Mouse (Mus musculus) limb, embryonic 14.5 days (tissue): ENCODE measurements around the gene Gm10722. TPM values are rescaled to one million over a fixed set of nuclear protein-coding genes. Genes with fewer than 3 reads are reported as not detected.
"Not testable (repeated sequence)": the region's sequence is repeated elsewhere in the genome, so short reads cannot be mapped to it uniquely, and the experiment has no call there.

Source experiments
- ATAC-seq: fragments of 200-750 bp; cut with Nextera tagmentation; 2 replicates; pipeline ENCODE4 v1.8.0; 2017; ENCODE audit warnings: low read depth, moderate number of reproducible peaks, moderate TSS enrichment; ENCODE audit not compliant: low FRiP score
- DNase-seq: peaks from one replicate; pipeline ENCODE4 v3.0.0-alpha.2; 2015; ENCODE audit warnings: low spot score
- H3K27ac ChIP-seq: fragments of 300-500 bp; sonication (generic); replicated peaks from 2 replicates; pipeline ENCODE4 v1.5.1; 2014; ENCODE audit warnings: low read depth, mild to moderate bottlenecking, low read length, moderate library complexity, mixed read lengths
- H3K27me3 ChIP-seq: fragments of 300-500 bp; sonication (generic); 2 replicates; pipeline ENCODE4 v1.6.1; 2014; ENCODE audit warnings: low read length, mixed read lengths; ENCODE audit not compliant: control insufficient read depth, insufficient read depth
- H3K36me3 ChIP-seq: fragments of 300-500 bp; sonication (generic); 2 replicates; pipeline ENCODE4 v1.6.1; 2014; ENCODE audit warnings: mild to moderate bottlenecking, low read length, moderate library complexity, mixed read lengths; ENCODE audit not compliant: control insufficient read depth, insufficient read depth
- H3K4me1 ChIP-seq: fragments of 300-500 bp; sonication (generic); 2 replicates; pipeline ENCODE4 v1.6.1; 2014; ENCODE audit warnings: antibody characterized with exemption, low read length, mixed read lengths; ENCODE audit not compliant: control insufficient read depth, insufficient read depth
- H3K4me2 ChIP-seq: fragments of 300-500 bp; sonication (generic); replicated peaks from 2 replicates; pipeline ENCODE4 v1.6.1; 2014; ENCODE audit warnings: low read depth, mild to moderate bottlenecking, low read length, moderate library complexity; ENCODE audit not compliant: severe bottlenecking
- H3K4me3 ChIP-seq: fragments of 300-500 bp; sonication (generic); replicated peaks from 2 replicates; pipeline ENCODE4 v1.5.1; 2014; ENCODE audit warnings: low read length
- H3K9ac ChIP-seq: fragments of 300-500 bp; sonication (generic); 2 replicates; pipeline ENCODE4 v1.6.1; 2014; ENCODE audit warnings: mild to moderate bottlenecking, low read depth, low read length, moderate library complexity; ENCODE audit not compliant: severe bottlenecking
- H3K9me3 ChIP-seq: fragments of 300-500 bp; sonication (generic); 2 replicates; pipeline ENCODE4 v1.6.1; 2016; ENCODE audit warnings: low read length; ENCODE audit not compliant: control insufficient read depth
- WGBS: fragments of 180-500 bp; shearing (Covaris S2); extraction: QIAGEN DNeasy Blood & Tissue Kit; methylation state at CpG from one replicate; pipeline ENCODE4 v1.1.7; 2014; 5-methylcytosine and 5-hydroxymethylcytosine counted together
- polyA plus RNA-seq, 2 experiments: library from polyadenylated mRNA; depleted of rRNA in 1 of 2; stranded (reverse) in 1 of 2; unstranded in 1 of 2; fragments of >200 nt; fragmentation: Nextera tagmentation in 1 of 2; extraction: Ambion mirVana in 1 of 2; gene quantifications; 2 replicates each; pipeline versions ENCODE4 v1.2.1 to v1.2.3; 2012 to 2014

The Gm10722 gene
- not detected in 2 replicates for polyA plus RNA-seq (2012; rRNA removed)
- polyA plus RNA-seq (2014; fragmentation: Nextera tagmentation; extraction: Ambion mirVana) = not detected in 2 replicates

- H3K27me3 ChIP-seq, ATAC-seq, H3K27ac ChIP-seq, H3K36me3 ChIP-seq, H3K9ac ChIP-seq, H3K9me3 ChIP-seq, H3K4me3 ChIP-seq, H3K4me2 ChIP-seq, H3K4me1 ChIP-seq: not testable (repeated sequence)
- peak; percentile 28 for DNase-seq
- 66% methylated on average over 12 of the region's 12 CpGs for WGBS
These were observed at the start of gene Gm10722 for GRCm38 (mm10) chr9:3000445-3000972. Gm10722 (plus strand) TSS chr9:3000922.

GRCm38 (mm10) chr9:3001006-3001405 lies 284 bp downstream of the Gm10722 start:
- not testable (repeated sequence) for H3K27me3 ChIP-seq, H3K4me3 ChIP-seq, H3K36me3 ChIP-seq, H3K4me2 ChIP-seq, H3K4me1 ChIP-seq, H3K9me3 ChIP-seq, H3K9ac ChIP-seq, H3K27ac ChIP-seq, DNase-seq, ATAC-seq
- WGBS = 63% methylated on average over 8 of the region's 8 CpGs

GRCm38 (mm10) chr9:3001948-3002659 lies 1.4 kb downstream of the Gm10722 start:
- H3K4me1 ChIP-seq, H3K27ac ChIP-seq, H3K4me3 ChIP-seq, H3K27me3 ChIP-seq, H3K36me3 ChIP-seq, H3K9ac ChIP-seq, H3K9me3 ChIP-seq, H3K4me2 ChIP-seq: not testable (repeated sequence)
- WGBS = 58% methylated on average over 8 of the region's 11 CpGs
- peak; percentile 41 for DNase-seq
- ATAC-seq = peak; percentile 85

- not testable (repeated sequence) for H3K4me3 ChIP-seq, H3K4me1 ChIP-seq, H3K27ac ChIP-seq, H3K4me2 ChIP-seq, H3K9me3 ChIP-seq, H3K9ac ChIP-seq, ATAC-seq, H3K27me3 ChIP-seq, DNase-seq, H3K36me3 ChIP-seq
- 69% methylated on average over 6 of the region's 14 CpGs for WGBS
These were observed 2.2 kb downstream of the Gm10722 start, which contains the start of gene Gm11168 for GRCm38 (mm10) chr9:3002794-3003396. Gm11168 (plus strand) TSS chr9:3003346.

GRCm38 (mm10) chr9:3006179-3006578 lies 5.5 kb downstream of the Gm10722 start:
- not testable (repeated sequence) for H3K9ac ChIP-seq, H3K27me3 ChIP-seq, H3K4me1 ChIP-seq, H3K4me2 ChIP-seq, H3K27ac ChIP-seq, H3K4me3 ChIP-seq, ATAC-seq, H3K36me3 ChIP-seq, H3K9me3 ChIP-seq, DNase-seq
- 77% methylated on average over 1 of the region's 5 CpGs for WGBS

GRCm38 (mm10) chr9:3006636-3007035 lies 5.9 kb downstream of the Gm10722 start:
- not testable (repeated sequence) for H3K4me1 ChIP-seq

GRCm38 (mm10) chr9:3007272-3007671 lies 6.5 kb downstream of the Gm10722 start:
- DNase-seq = peak; percentile 2
- not testable (repeated sequence) for H3K4me3 ChIP-seq, H3K36me3 ChIP-seq, H3K9ac ChIP-seq, ATAC-seq, H3K9me3 ChIP-seq, H3K27ac ChIP-seq, H3K4me2 ChIP-seq, H3K27me3 ChIP-seq, H3K4me1 ChIP-seq
- WGBS = 74% methylated on average over 7 of the region's 9 CpGs

More at GRCm38 (mm10) chr9:3006636-3007035, 5.9 kb downstream of the Gm10722 start:
- not testable (repeated sequence) for DNase-seq, H3K9me3 ChIP-seq, H3K36me3 ChIP-seq, H3K27ac ChIP-seq, H3K4me3 ChIP-seq, H3K9ac ChIP-seq, H3K4me2 ChIP-seq, H3K27me3 ChIP-seq
- WGBS = 70% methylated on average over 8 of the region's 8 CpGs
- peak; percentile 61; the same call in 1 of the 2 replicates for ATAC-seq

GRCm38 (mm10) chr9:3009331-3009730 lies 8.6 kb downstream of the Gm10722 start:
- not testable (repeated sequence) for H3K9ac ChIP-seq, H3K27ac ChIP-seq, H3K36me3 ChIP-seq, H3K4me3 ChIP-seq, DNase-seq, H3K4me2 ChIP-seq, ATAC-seq, H3K27me3 ChIP-seq, H3K9me3 ChIP-seq, H3K4me1 ChIP-seq
- no CpG with 5 or more reads among the region's 5 CpGs for WGBS
